Mouse (Mus musculus): ENCODE results near the gene Gm11639. TPM values are rescaled to one million over a fixed set of nuclear protein-coding genes. Genes with fewer than 3 reads are reported as not detected.

Gene Gm11639
- polyA plus RNA-seq, 1 experiment from 2014 or later, result not detected

DNA sequence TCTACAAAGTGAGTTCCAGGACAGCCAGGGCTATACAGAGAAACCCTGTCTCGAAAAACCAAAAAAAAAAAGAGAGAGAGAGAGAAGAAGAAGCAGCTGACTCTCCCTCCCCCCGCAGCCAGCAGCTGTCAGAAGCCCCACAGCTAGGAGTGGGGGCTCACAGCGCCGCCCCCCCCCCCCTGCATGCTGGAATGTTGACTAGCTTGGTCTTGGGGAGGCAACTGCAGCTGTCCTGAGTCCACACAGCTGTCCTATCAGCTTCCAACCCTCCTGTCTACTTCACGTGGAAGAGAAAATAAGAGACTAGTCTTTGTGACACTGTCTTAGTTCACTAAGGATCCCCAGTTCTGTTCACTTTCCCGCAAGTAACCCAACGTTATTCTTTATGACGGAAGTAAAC lies 287.0 kb downstream of the Gm11639 start:
- WGBS, result 84% methylated on average over 7 of the region's 8 CpGs
- H3K27me3 ChIP-seq (ENCODE audit: control insufficient read depth, insufficient read depth, low read length), result no peaks in the 10 kb centered on the region
- DNase-seq (ENCODE audit: low spot score), result no peak
- no peak for ATAC-seq (ENCODE audit: low FRiP score)
- no peak overlapping the region for H3K27ac ChIP-seq (ENCODE audit: low read depth, low read length)
- H3K36me3 ChIP-seq (ENCODE audit: control insufficient read depth, insufficient read depth, low read length), result no peaks in the 10 kb centered on the region
- H3K4me1 ChIP-seq (replicated peaks; ENCODE audit: control insufficient read depth, insufficient read depth, low read length), result no peaks in the 10 kb centered on the region
- no peak overlapping the region for H3K4me3 ChIP-seq (ENCODE audit: low read depth, low read length)
- no peak overlapping the region for H3K9ac ChIP-seq (ENCODE audit: low read depth, low read length)
- H3K4me2 ChIP-seq (replicated peaks; ENCODE audit: low read depth, low read length), result no peak overlapping the region
- no peaks in the 10 kb centered on the region for H3K9me3 ChIP-seq (ENCODE audit: control insufficient read depth, low read length)

- Histone ChIP-seq H3K36me3 (ENCODE audit: control insufficient read depth, insufficient read depth, low read length) (no peaks in the 10 kb centered on the region), H3K27me3 (ENCODE audit: control insufficient read depth, insufficient read depth, low read length) (no peaks in the 10 kb centered on the region), H3K4me2 (replicated peaks; ENCODE audit: low read depth, low read length) (no peak overlapping the region), H3K9ac (ENCODE audit: low read depth, low read length) (no peak overlapping the region), H3K27ac (ENCODE audit: low read depth, low read length) (no peak overlapping the region), H3K4me1 (replicated peaks; ENCODE audit: control insufficient read depth, insufficient read depth, low read length) (no peaks in the 10 kb centered on the region), H3K9me3 (ENCODE audit: control insufficient read depth, low read length) (no peaks in the 10 kb centered on the region), H3K4me3 (ENCODE audit: low read depth, low read length) (no peak overlapping the region)
- no peak for ATAC-seq (ENCODE audit: low FRiP score)
- WGBS, result 71% methylated on average over 5 of the region's 5 CpGs
- DNase-seq (ENCODE audit: low spot score), result no peak
Measured at GRCm38 (mm10) chr11:104977976-104978375, 292.5 kb downstream of the Gm11639 start.

GRCm38 (mm10) chr11:104981342-104982055 lies 296.0 kb downstream of the Gm11639 start:
- no peaks in the 10 kb centered on the region for H3K4me1 ChIP-seq (replicated peaks; ENCODE audit: control insufficient read depth, insufficient read depth, low read length)
- no peak for DNase-seq (ENCODE audit: low spot score)
- H3K27ac ChIP-seq (ENCODE audit: low read depth, low read length), result no peak overlapping the region
- H3K4me3 ChIP-seq (ENCODE audit: low read depth, low read length), result no peak overlapping the region
- no peaks in the 10 kb centered on the region for H3K36me3 ChIP-seq (ENCODE audit: control insufficient read depth, insufficient read depth, low read length)
- H3K9me3 ChIP-seq (ENCODE audit: control insufficient read depth, low read length), result no peaks in the 10 kb centered on the region
- no peak overlapping the region for H3K4me2 ChIP-seq (replicated peaks; ENCODE audit: low read depth, low read length)
- WGBS, result 79% methylated on average over 15 of the region's 15 CpGs
- no peak overlapping the region for H3K9ac ChIP-seq (ENCODE audit: low read depth, low read length)
- no peaks in the 10 kb centered on the region for H3K27me3 ChIP-seq (ENCODE audit: control insufficient read depth, insufficient read depth, low read length)
- ATAC-seq (ENCODE audit: low FRiP score), result no peak

- 65% methylated on average over 2 of the region's 2 CpGs for WGBS
- H3K4me1 ChIP-seq (replicated peaks; ENCODE audit: control insufficient read depth, insufficient read depth, low read length), result no peaks in the 10 kb centered on the region
- H3K4me3 ChIP-seq (ENCODE audit: low read depth, low read length), result no peak overlapping the region
- no peaks in the 10 kb centered on the region for H3K9me3 ChIP-seq (ENCODE audit: control insufficient read depth, low read length)
- H3K4me2 ChIP-seq (replicated peaks; ENCODE audit: low read depth, low read length), result no peak overlapping the region
- no peaks in the 10 kb centered on the region for H3K36me3 ChIP-seq (ENCODE audit: control insufficient read depth, insufficient read depth, low read length)
- H3K27me3 ChIP-seq (ENCODE audit: control insufficient read depth, insufficient read depth, low read length), result no peaks in the 10 kb centered on the region
- ATAC-seq (ENCODE audit: low FRiP score) (no peak), DNase-seq (ENCODE audit: low spot score) (no peak)
- H3K9ac ChIP-seq (ENCODE audit: low read depth, low read length), result no peak overlapping the region
- no peak overlapping the region for H3K27ac ChIP-seq (ENCODE audit: low read depth, low read length)
Measured at GRCm38 (mm10) chr11:105009232-105009631, 323.7 kb downstream of the Gm11639 start.

DNA sequence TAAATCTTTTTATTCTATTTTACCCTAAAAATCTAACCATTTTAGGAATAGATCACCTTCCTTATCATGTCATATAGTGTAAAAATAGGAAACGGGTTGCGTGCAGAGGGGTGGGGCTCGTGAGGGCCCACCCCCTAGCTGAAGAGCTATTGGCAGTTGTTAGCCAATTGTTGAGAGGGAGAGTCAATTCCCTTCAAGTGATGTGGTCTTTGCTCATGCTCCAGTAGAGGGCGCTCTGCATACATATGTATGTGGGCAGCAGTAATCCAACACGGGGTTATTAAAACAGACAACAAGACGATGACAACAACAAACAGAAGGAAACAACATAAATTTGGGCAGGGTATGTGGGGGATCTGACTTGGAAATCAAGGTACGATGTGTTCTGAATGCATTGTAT lies 335.6 kb downstream of the Gm11639 start:
- no peaks in the 10 kb centered on the region for H3K27me3 ChIP-seq (ENCODE audit: control insufficient read depth, insufficient read depth, low read length)
- H3K4me3 ChIP-seq (ENCODE audit: low read depth, low read length), result no peak overlapping the region
- H3K9ac ChIP-seq (ENCODE audit: low read depth, low read length), result no peak overlapping the region
- no peak overlapping the region for H3K4me2 ChIP-seq (replicated peaks; ENCODE audit: low read depth, low read length)
- H3K36me3 ChIP-seq (ENCODE audit: control insufficient read depth, insufficient read depth, low read length), result no peaks in the 10 kb centered on the region
- no peak for ATAC-seq (ENCODE audit: low FRiP score)
- DNase-seq (ENCODE audit: low spot score), result peak; percentile 17
- no peaks in the 10 kb centered on the region for H3K9me3 ChIP-seq (ENCODE audit: control insufficient read depth, low read length)
- WGBS, result 73% methylated on average over 7 of the region's 7 CpGs
- no peak overlapping the region for H3K27ac ChIP-seq (ENCODE audit: low read depth, low read length)
- H3K4me1 ChIP-seq (replicated peaks; ENCODE audit: control insufficient read depth, insufficient read depth, low read length), result no peaks in the 10 kb centered on the region

DNA sequence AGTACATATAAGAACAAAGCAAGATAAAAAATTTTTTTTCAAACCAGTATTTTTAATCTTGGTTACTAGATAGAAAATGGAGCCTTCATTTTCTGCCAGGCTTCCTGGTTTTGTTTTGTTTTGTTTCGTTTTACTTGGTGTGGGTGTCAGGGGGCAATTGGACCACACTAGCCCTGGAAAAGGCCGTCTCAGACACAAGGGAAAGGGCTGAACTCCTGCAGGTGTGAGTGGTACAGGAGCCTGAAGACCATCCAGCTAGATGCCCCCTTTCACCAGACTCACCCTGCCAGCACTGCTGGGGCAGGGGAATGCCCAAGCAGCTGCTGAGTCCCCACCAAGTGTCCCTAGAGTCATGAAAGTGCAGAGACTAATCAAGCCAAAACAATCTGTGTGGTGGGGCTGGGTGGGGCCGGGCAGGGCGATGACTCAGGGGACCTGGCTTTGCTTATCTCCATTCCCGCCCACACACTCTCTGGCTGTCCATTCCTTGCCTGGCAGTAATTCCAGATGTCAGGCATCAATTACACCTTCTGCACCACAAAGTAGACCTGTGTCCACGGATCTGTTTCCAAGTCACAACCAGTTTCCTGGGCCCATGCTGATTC lies 343.3 kb downstream of the Gm11639 start:
- H3K36me3 ChIP-seq (ENCODE audit: control insufficient read depth, insufficient read depth, low read length), result no peaks in the 10 kb centered on the region
- H3K27ac ChIP-seq (ENCODE audit: low read depth, low read length), result no peak overlapping the region
- WGBS, result 65% methylated on average over 6 of the region's 6 CpGs
- no peaks in the 10 kb centered on the region for H3K9me3 ChIP-seq (ENCODE audit: control insufficient read depth, low read length)
- no peak overlapping the region for H3K4me3 ChIP-seq (ENCODE audit: low read depth, low read length)
- DNase-seq (ENCODE audit: low spot score), result no peak
- H3K4me1 ChIP-seq (replicated peaks; ENCODE audit: control insufficient read depth, insufficient read depth, low read length), result no peaks in the 10 kb centered on the region
- no peak overlapping the region for H3K9ac ChIP-seq (ENCODE audit: low read depth, low read length)
- no peak overlapping the region for H3K4me2 ChIP-seq (replicated peaks; ENCODE audit: low read depth, low read length)
- ATAC-seq (ENCODE audit: low FRiP score), result no peak
- H3K27me3 ChIP-seq (ENCODE audit: control insufficient read depth, insufficient read depth, low read length), result no peaks in the 10 kb centered on the region

- no peak overlapping the region for H3K4me3 ChIP-seq (ENCODE audit: low read depth, low read length)
- H3K36me3 ChIP-seq (ENCODE audit: control insufficient read depth, insufficient read depth, low read length), result no peaks in the 10 kb centered on the region
- H3K9me3 ChIP-seq (ENCODE audit: control insufficient read depth, low read length), result no peaks in the 10 kb centered on the region
- no peaks in the 10 kb centered on the region for H3K27me3 ChIP-seq (ENCODE audit: control insufficient read depth, insufficient read depth, low read length)
- no peak overlapping the region for H3K9ac ChIP-seq (ENCODE audit: low read depth, low read length)
- ATAC-seq (ENCODE audit: low FRiP score) (no peak), DNase-seq (ENCODE audit: low spot score) (no peak)
- no peak overlapping the region for H3K27ac ChIP-seq (ENCODE audit: low read depth, low read length)
- H3K4me1 ChIP-seq (replicated peaks; ENCODE audit: control insufficient read depth, insufficient read depth, low read length), result no peaks in the 10 kb centered on the region
- 81% methylated on average over 8 of the region's 8 CpGs for WGBS
- no peak overlapping the region for H3K4me2 ChIP-seq (replicated peaks; ENCODE audit: low read depth, low read length)
Measured at GRCm38 (mm10) chr11:105029525-105029924, 344.0 kb downstream of the Gm11639 start.

DNA sequence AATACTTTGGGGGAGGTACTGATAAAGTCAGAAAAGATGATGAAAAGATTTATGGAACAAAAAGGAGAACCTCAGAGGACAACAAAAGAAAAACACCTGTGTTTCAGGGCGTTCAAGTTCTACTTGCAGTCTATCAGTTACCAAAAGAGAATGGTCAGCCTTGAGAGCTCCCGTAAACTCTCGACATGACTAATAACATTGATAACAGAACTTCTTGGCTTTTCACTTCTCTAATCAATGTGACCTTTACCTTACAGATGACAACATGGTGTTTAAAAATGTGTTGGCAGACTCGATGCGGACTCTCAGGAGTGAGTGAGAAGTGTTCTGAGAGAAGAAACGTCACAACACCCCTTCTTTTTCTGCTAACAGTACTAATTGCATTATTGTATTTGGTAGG lies 344.7 kb downstream of the Gm11639 start:
- no peak overlapping the region for H3K4me3 ChIP-seq (ENCODE audit: low read depth, low read length)
- DNase-seq (ENCODE audit: low spot score) (no peak), ATAC-seq (ENCODE audit: low FRiP score) (no peak)
- no peaks in the 10 kb centered on the region for H3K9me3 ChIP-seq (ENCODE audit: control insufficient read depth, low read length)
- H3K4me2 ChIP-seq (replicated peaks; ENCODE audit: low read depth, low read length), result no peak overlapping the region
- no peaks in the 10 kb centered on the region for H3K4me1 ChIP-seq (replicated peaks; ENCODE audit: control insufficient read depth, insufficient read depth, low read length)
- H3K27me3 ChIP-seq (ENCODE audit: control insufficient read depth, insufficient read depth, low read length), result no peaks in the 10 kb centered on the region
- H3K9ac ChIP-seq (ENCODE audit: low read depth, low read length), result no peak overlapping the region
- H3K36me3 ChIP-seq (ENCODE audit: control insufficient read depth, insufficient read depth, low read length), result no peaks in the 10 kb centered on the region
- WGBS, result 92% methylated on average over 6 of the region's 6 CpGs
- H3K27ac ChIP-seq (ENCODE audit: low read depth, low read length), result no peak overlapping the region

- Histone ChIP-seq H3K9me3 (ENCODE audit: control insufficient read depth, low read length) (no peaks in the 10 kb centered on the region), H3K4me1 (replicated peaks; ENCODE audit: control insufficient read depth, insufficient read depth, low read length) (no peaks in the 10 kb centered on the region), H3K27me3 (ENCODE audit: control insufficient read depth, insufficient read depth, low read length) (no peaks in the 10 kb centered on the region), H3K9ac (ENCODE audit: low read depth, low read length) (no peak overlapping the region), H3K36me3 (ENCODE audit: control insufficient read depth, insufficient read depth, low read length) (no peaks in the 10 kb centered on the region), H3K4me3 (ENCODE audit: low read depth, low read length) (no peak overlapping the region), H3K27ac (ENCODE audit: low read depth, low read length) (no peak overlapping the region), H3K4me2 (replicated peaks; ENCODE audit: low read depth, low read length) (no peak overlapping the region)
- 50% methylated on average over 2 of the region's 2 CpGs for WGBS
- peak; percentile 6 for DNase-seq (ENCODE audit: low spot score)
- no peak for ATAC-seq (ENCODE audit: low FRiP score)
Measured at GRCm38 (mm10) chr11:105031103-105031502, 345.6 kb downstream of the Gm11639 start.
